Mouse (Mus musculus) cerebellum, adult 2 months (tissue): Measurements from ENCODE around the gene Frmd4a. TPM values are rescaled to one million over a fixed set of nuclear protein-coding genes. Genes with fewer than 3 reads are reported as not detected.
A peak's percentile ranks its signal among the peaks of the same experiment; 100 is the strongest.

ENCODE experiments used
- DNase-seq, 2 experiments: peaks; one replicate each; pipeline ENCODE4 v3.0.0; 2021
- H3K27ac ChIP-seq: fragments of 200-500 bp; 2 replicates; pipeline ENCODE4 v1.5.1; 2012; ENCODE audit warnings: low read length, control low read depth, inconsistent platforms; ENCODE audit not compliant: insufficient read depth
- H3K27me3 ChIP-seq: fragments of 200-500 bp; 2 replicates; pipeline ENCODE4 v1.6.1; 2012; ENCODE audit warnings: inconsistent platforms, mild to moderate bottlenecking, low read length, moderate library complexity; ENCODE audit not compliant: control insufficient read depth, insufficient read depth
- H3K4me1 ChIP-seq: fragments of 200-500 bp; 2 replicates; pipeline ENCODE4 v1.6.1; 2011; ENCODE audit warnings: low read length; ENCODE audit not compliant: control insufficient read depth, insufficient read depth
- H3K4me3 ChIP-seq: fragments of 200-500 bp; replicated peaks from 2 replicates; pipeline ENCODE3; 2011; ENCODE audit warnings: mild to moderate bottlenecking, low read depth, low read length, control low read depth; ENCODE audit not compliant: insufficient read depth
- CTCF ChIP-seq: fragments of 200-500 bp; IDR thresholded peaks from 2 replicates; pipeline ENCODE4 v1.5.1; 2011; ENCODE audit warnings: low read depth, mild to moderate bottlenecking, control low read depth, low read length, moderate library complexity, borderline replicate concordance; ENCODE audit not compliant: insufficient read depth
- POLR2A ChIP-seq: fragments of 200-500 bp; IDR thresholded peaks from 2 replicates; pipeline ENCODE4 v1.6.1; 2011; ENCODE audit warnings: low read length, control low read depth, borderline replicate concordance; ENCODE audit not compliant: insufficient read depth
- WGBS: fragments of 180-500 bp; shearing (Covaris S2); methylation state at CpG from one replicate; pipeline ENCODE4 v1.1.7; 2018; 5-methylcytosine and 5-hydroxymethylcytosine counted together
- polyA plus RNA-seq: library from polyadenylated mRNA; depleted of rRNA; stranded (reverse); fragments of >200 nt; gene quantifications from 2 replicates; pipeline ENCODE4 v1.2.3, GENCODE M21; 2012

Frmd4a gene
- polyA plus RNA-seq, 1 experiment: 33.6 TPM

GRCm38 (mm10) chr2:4391678-4392085 is 374.2 kb downstream of the Frmd4a start:
- TF ChIP-seq CTCF: no peak
- no peak for TF ChIP-seq POLR2A
- H3K4me1 ChIP-seq: no peaks in the 10 kb centered on the region
- no peak for DNase-seq
- H3K4me3 ChIP-seq: no peak overlapping the region
- no peaks in the 10 kb centered on the region for H3K27me3 ChIP-seq
- WGBS: 25% methylated on average over 7 of the region's 7 CpGs
- H3K27ac ChIP-seq: no peak overlapping the region

- Histone ChIP-seq H3K4me1 (no peaks in the 10 kb centered on the region), H3K27ac (no peak overlapping the region), H3K27me3 (no peaks in the 10 kb centered on the region), H3K4me3 (no peak overlapping the region)
- TF ChIP-seq POLR2A: no peak
- no peak for TF ChIP-seq CTCF
- DNase-seq: no peak
- WGBS: 85% methylated on average over 4 of the region's 4 CpGs
These were observed 375.5 kb downstream of the Frmd4a start for GRCm38 (mm10) chr2:4393046-4393445.

DNA sequence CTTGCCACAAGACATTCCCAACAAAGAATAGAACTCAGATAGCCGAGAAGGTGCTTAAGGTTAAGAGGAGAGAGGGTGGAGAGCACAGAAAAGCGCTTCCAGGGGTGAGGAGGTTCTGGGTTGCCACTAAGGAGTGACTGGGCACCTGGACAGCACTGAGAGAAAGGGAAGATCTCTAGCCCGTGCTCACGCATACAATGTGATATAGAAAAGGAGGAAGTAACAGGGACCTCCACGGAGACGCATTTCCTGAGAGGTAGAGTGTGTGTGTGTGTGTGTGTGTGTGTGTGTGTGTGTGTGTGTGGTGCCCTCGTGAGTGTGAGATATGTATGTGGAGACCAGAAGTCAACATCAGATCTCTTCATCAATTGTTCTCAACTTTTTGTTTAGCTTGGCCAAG is 377.1 kb downstream of the Frmd4a start:
- H3K4me1 ChIP-seq: no peaks in the 10 kb centered on the region
- H3K4me3 ChIP-seq: no peak overlapping the region
- no peaks in the 10 kb centered on the region for H3K27me3 ChIP-seq
- H3K27ac ChIP-seq: no peak overlapping the region
- no peak for DNase-seq
- TF ChIP-seq CTCF (no peak), POLR2A (no peak)
- WGBS: 96% methylated on average over 7 of the region's 7 CpGs

- 92% methylated on average over 1 of the region's 1 CpGs for WGBS
- Histone ChIP-seq H3K27ac (no peak overlapping the region), H3K4me3 (no peak overlapping the region)
These were observed 382.2 kb downstream of the Frmd4a start for GRCm38 (mm10) chr2:4399721-4400120.

DNA sequence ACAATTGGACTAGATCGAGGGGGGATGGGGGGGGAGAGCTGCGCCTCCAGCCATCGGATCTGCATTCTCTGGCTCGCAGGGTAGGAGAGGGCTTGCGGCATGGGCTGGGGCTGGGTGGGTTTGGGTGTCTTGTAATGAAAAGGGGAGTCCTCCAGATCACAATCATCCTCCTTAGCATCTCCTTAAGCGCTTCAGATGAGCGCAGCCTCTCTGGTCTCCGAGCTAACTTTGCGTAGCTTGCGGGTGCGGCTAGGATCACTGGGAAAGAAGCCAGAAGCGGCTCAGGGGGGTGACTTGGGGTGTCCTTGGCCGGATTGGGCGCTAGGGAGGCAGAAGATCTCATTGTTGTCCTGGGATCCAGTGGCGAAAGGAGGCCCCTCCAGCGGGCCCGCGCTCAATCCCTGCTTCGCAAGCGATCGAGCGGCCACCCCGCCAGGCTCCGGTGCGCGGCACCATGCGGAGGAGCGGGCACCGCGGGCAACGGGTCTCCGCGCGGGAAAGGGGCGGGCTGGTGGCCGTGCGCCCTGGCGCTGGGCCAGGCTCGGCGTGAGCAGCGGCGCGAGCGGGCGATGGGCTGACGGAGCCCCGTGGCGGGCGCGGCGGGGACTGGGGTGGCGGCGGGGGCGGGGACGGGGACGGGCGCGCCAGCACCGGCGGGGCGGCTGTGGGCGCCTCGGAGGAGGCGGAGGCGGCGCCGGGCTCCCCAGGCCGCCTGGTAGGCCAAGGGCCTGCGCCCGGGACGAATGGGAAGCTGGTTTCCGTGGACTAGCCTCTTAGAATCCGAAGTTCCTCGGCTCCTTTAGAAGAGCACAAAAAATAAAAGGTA is 383.5 kb downstream of the Frmd4a start:
- Histone ChIP-seq H3K4me3 (peak overlapping the region; percentile 75), H3K27me3 (no peaks in the 10 kb centered on the region), H3K27ac (no peak overlapping the region; the same call in 1 of the 2 replicates), H3K4me1 (no peaks in the 10 kb centered on the region)
- TF ChIP-seq CTCF (no peak), POLR2A (no peak)
- peak; percentile 62 to 71 for DNase-seq
- under 1% methylated on average over 66 of the region's 74 CpGs for WGBS

More at GRCm38 (mm10) chr2:4399721-4400120, 382.2 kb downstream of the Frmd4a start:
- TF ChIP-seq POLR2A: no peak
- TF ChIP-seq CTCF: no peak
- Histone ChIP-seq H3K27me3 (no peaks in the 10 kb centered on the region), H3K4me1 (no peaks in the 10 kb centered on the region)
- DNase-seq: no peak

DNA sequence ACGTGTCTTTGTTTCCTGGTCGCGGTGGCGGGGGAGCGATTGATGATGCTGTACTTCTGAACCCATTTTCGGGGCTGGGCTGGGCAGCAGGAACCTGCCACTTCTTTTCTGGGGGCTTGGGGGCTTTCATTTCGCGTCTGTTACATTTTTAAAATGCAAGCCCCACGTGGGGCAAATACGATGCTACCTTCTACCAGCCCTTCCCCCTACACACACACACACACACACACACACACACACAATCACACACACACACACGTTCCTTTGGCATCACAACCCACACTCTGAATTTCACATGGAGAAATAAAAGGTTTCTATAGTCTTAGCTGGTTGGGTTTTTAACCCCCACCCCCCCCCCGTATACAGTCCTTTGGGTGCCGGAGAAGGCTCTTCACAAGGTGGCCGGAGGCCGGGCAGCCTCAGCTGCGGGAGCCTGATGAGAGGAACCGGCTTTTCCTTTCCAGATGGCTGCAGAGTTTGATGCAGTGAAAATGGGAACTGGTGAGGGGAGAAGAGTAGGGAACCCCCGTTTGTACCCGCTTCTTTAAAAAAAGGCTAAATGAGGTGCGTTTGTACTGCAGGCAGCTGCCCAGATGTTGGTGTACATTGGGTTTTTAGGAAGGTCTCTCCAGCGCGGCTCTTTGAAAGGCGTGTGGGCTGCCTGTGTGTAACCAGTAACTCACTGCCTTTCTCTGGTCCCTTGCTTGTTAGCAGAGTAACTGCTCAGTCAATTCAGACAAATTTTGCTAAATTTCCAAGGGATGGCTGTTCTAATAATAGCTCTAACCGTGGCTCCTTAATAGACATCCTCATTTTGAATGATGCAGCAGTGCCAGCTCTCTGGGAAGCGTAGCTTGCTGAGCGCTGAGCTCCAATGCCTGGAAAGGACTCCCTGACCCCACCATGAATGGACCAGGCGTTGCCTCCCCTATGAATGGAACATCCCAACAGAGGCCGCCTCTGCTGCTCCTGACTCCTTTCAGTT is 384.4 kb downstream of the Frmd4a start:
- TF ChIP-seq CTCF (no peak), POLR2A (no peak)
- Histone ChIP-seq H3K27ac (no peak overlapping the region), H3K4me3 (peak overlapping the region; percentile 75), H3K4me1 (no peaks in the 10 kb centered on the region), H3K27me3 (no peaks in the 10 kb centered on the region)
- 2% methylated on average over 28 of the region's 28 CpGs for WGBS
- DNase-seq: peak; percentile 66 to 72

DNA sequence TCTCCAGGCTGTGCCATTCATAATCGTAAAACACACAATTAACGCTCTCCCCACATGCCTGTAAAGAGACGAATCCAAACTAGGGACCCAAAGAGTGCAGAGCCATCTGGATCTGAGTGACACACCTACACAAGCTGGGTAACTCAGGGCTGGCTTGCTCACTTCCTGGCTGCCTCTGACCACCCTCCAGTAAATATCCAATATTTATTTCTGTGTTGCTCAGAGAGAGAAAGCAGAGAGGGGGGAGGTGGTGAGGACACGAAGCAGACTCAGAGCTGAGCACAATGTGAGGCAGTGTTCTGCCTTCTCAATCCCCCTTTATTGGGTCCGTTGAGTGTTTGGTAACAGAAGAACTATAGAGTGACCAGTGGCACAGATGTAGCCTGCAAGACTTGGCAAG is 389.5 kb downstream of the Frmd4a start:
- 52% methylated on average over 5 of the region's 5 CpGs for WGBS
- no peaks in the 10 kb centered on the region; the same call in 1 of the 2 replicates for H3K4me1 ChIP-seq
- peak in 1 of 2 experiments; percentile 13 for DNase-seq
- H3K27ac ChIP-seq: no peak overlapping the region
- no peak overlapping the region for H3K4me3 ChIP-seq
- TF ChIP-seq POLR2A (no peak), CTCF (no peak)
- H3K27me3 ChIP-seq: no peaks in the 10 kb centered on the region
